Mouse (Mus musculus): ENCODE measurements around the gene Sgcd. TPM values are rescaled to one million over a fixed set of nuclear protein-coding genes. Genes with fewer than 3 reads are reported as not detected.

Sgcd gene
- total and polyA plus RNA-seq, 2 experiments from 2014 or later, result 4.0 to 37.3 TPM

- WGBS, result 36% methylated on average over 2 of the region's 2 CpGs
- DNase-seq (ENCODE audit: low spot score), result peak; percentile 12
These were observed 645.3 kb downstream of the Sgcd start for GRCm38 (mm10) chr11:47343486-47343885.

GRCm38 (mm10) chr11:47333702-47334101, 655.1 kb downstream of the Sgcd start:
- H3K4me3 ChIP-seq (ENCODE audit: low read length), result no peak overlapping the region
- no peaks in the 10 kb centered on the region for H3K9me3 ChIP-seq (ENCODE audit: low read length)
- TF ChIP-seq CTCF (IDR thresholded peaks at IDR 0.05; ENCODE audit: low read depth), result no peak
- H3K4me1 ChIP-seq (ENCODE audit: insufficient read depth, low read length), result no peaks in the 10 kb centered on the region
- no peaks in the 10 kb centered on the region for H3K27me3 ChIP-seq (ENCODE audit: insufficient read depth, low read length)
- no peaks in the 10 kb centered on the region for H3K36me3 ChIP-seq (ENCODE audit: insufficient read depth, low read length)
- no peak for DNase-seq (ENCODE audit: low spot score)
- ATAC-seq, result no peak
- H3K27ac ChIP-seq, result no peak overlapping the region
- no peak overlapping the region for H3K9ac ChIP-seq (replicated peaks; ENCODE audit: low read length)
- H3K4me2 ChIP-seq (ENCODE audit: low read depth, low read length), result no peak overlapping the region
- 86% methylated on average over 2 of the region's 2 CpGs for WGBS

More at GRCm38 (mm10) chr11:47343486-47343885, 645.3 kb downstream of the Sgcd start:
- no peaks in the 10 kb centered on the region for H3K9me3 ChIP-seq (ENCODE audit: low read length)
- no peak for ATAC-seq
- no peak overlapping the region for H3K27ac ChIP-seq
- no peak overlapping the region for H3K9ac ChIP-seq (replicated peaks; ENCODE audit: low read length)
- H3K4me1 ChIP-seq (ENCODE audit: insufficient read depth, low read length), result no peaks in the 10 kb centered on the region
- H3K4me2 ChIP-seq (ENCODE audit: low read depth, low read length), result no peak overlapping the region
- no peak for TF ChIP-seq CTCF (IDR thresholded peaks at IDR 0.05; ENCODE audit: low read depth)
- H3K27me3 ChIP-seq (ENCODE audit: insufficient read depth, low read length), result no peaks in the 10 kb centered on the region
- no peaks in the 10 kb centered on the region for H3K36me3 ChIP-seq (ENCODE audit: insufficient read depth, low read length)
- H3K4me3 ChIP-seq (ENCODE audit: low read length), result no peak overlapping the region

DNA sequence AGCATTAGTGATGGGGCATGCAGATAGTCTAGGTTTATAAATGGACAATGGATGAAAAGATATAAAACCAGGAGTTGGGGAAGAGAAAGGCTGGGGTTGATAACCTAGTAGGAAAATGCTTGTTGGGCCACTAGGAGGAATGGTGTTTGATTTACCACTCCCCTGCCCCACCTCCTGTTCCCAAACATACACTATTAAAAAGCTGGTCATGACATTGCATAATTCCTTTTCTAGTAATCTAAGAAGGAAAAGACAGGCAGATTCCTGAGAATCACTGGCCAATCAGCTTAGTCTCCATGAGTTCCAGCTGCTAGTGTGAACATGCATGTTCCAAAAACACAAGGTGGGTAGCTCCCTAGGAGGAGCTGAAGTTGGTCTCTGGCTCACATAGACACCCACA, 683.2 kb downstream of the Sgcd start:
- no peak overlapping the region for H3K4me2 ChIP-seq (ENCODE audit: low read depth, low read length)
- DNase-seq (ENCODE audit: low spot score) (no peak), ATAC-seq (no peak)
- H3K9ac ChIP-seq (replicated peaks; ENCODE audit: low read length), result no peak overlapping the region
- no peak for TF ChIP-seq CTCF (IDR thresholded peaks at IDR 0.05; ENCODE audit: low read depth)
- no peaks in the 10 kb centered on the region for H3K4me1 ChIP-seq (ENCODE audit: insufficient read depth, low read length)
- H3K27me3 ChIP-seq (ENCODE audit: insufficient read depth, low read length), result no peaks in the 10 kb centered on the region
- no peaks in the 10 kb centered on the region for H3K36me3 ChIP-seq (ENCODE audit: insufficient read depth, low read length)
- no peak overlapping the region for H3K27ac ChIP-seq
- no peaks in the 10 kb centered on the region for H3K9me3 ChIP-seq (ENCODE audit: low read length)
- no peak overlapping the region for H3K4me3 ChIP-seq (ENCODE audit: low read length)

DNA sequence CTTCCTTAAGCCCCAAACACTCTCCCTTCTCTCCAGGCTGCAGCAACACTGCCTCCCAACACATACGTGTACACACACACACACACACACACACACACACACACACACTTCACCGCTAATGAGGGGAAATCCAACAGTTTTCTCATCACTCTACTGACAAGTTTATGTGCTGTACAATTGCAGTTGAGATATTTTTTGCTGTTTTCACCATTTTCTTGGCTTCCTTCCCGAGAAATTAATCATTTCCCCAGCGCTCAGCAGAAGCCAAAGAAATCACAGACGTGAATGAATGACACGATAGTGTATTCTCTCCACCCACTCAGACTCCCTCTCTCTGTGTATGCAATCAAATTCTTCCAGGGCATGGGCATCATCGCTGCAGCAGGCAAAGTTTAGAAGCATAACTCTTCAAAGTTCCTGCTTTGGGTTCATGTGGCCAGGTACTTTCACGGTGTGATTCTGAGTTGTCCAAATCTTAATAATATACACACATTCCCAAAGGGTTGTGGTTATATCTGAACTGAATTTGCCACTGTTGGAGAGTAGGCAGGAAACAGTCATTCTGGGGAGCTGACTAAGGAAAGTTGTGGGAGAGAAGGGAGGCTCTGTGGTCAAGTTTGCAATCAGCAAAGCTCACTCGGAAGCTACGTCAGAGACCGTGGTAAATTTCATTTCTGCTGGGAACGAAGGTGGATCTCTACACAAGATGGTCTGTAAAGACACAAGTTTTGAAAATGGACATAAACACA, 683.9 kb downstream of the Sgcd start:
- 75% methylated on average over 12 of the region's 12 CpGs for WGBS
- no peak for ATAC-seq

DNA sequence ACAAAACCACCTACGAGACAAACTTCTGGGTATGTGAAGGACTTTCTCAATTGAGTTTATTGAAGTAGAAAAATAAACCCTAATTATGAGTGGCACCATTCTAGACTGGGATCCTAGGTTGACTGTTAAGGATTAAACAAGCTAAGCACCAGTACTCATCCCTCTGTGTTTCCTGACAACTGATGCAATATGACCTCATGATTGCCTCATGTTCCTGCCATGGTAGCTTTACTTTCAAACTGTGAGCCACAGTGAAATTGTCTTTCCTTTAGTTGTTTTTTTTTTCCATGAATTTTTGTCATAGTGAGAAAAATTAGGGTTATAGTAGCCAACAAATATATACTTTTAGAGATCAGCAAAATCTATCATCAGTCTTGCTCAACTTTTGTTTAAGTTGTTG, 689.0 kb downstream of the Sgcd start:
- H3K9ac ChIP-seq (replicated peaks; ENCODE audit: low read length), result no peak overlapping the region
- H3K36me3 ChIP-seq (ENCODE audit: insufficient read depth, low read length), result no peaks in the 10 kb centered on the region
- DNase-seq (ENCODE audit: low spot score), result no peak
- H3K4me2 ChIP-seq (ENCODE audit: low read depth, low read length), result no peak overlapping the region
- H3K27me3 ChIP-seq (ENCODE audit: insufficient read depth, low read length), result no peaks in the 10 kb centered on the region
- no peaks in the 10 kb centered on the region for H3K9me3 ChIP-seq (ENCODE audit: low read length)
- no peak for TF ChIP-seq CTCF (IDR thresholded peaks at IDR 0.05; ENCODE audit: low read depth)
- H3K4me1 ChIP-seq (ENCODE audit: insufficient read depth, low read length), result no peaks in the 10 kb centered on the region
- WGBS, result 86% methylated on average over 1 of the region's 1 CpGs
- no peak overlapping the region for H3K27ac ChIP-seq
- no peak for ATAC-seq
- no peak overlapping the region for H3K4me3 ChIP-seq (ENCODE audit: low read length)

More for the DNA sequence above, 683.9 kb downstream of the Sgcd start:
- no peak for TF ChIP-seq CTCF (IDR thresholded peaks at IDR 0.05; ENCODE audit: low read depth)
- no peaks in the 10 kb centered on the region for H3K27me3 ChIP-seq (ENCODE audit: insufficient read depth, low read length)
- no peaks in the 10 kb centered on the region for H3K4me1 ChIP-seq (ENCODE audit: insufficient read depth, low read length)
- H3K4me3 ChIP-seq (ENCODE audit: low read length), result no peak overlapping the region
- no peaks in the 10 kb centered on the region for H3K9me3 ChIP-seq (ENCODE audit: low read length)
- no peaks in the 10 kb centered on the region for H3K36me3 ChIP-seq (ENCODE audit: insufficient read depth, low read length)
- H3K9ac ChIP-seq (replicated peaks; ENCODE audit: low read length), result no peak overlapping the region
- no peak overlapping the region for H3K4me2 ChIP-seq (ENCODE audit: low read depth, low read length)
- H3K27ac ChIP-seq, result no peak overlapping the region
- peak; percentile 49 for DNase-seq (ENCODE audit: low spot score)

GRCm38 (mm10) chr11:47297805-47298340, 690.9 kb downstream of the Sgcd start:
- H3K36me3 ChIP-seq (ENCODE audit: insufficient read depth, low read length), result no peaks in the 10 kb centered on the region
- no peaks in the 10 kb centered on the region for H3K27me3 ChIP-seq (ENCODE audit: insufficient read depth, low read length)
- no peak for TF ChIP-seq CTCF (IDR thresholded peaks at IDR 0.05; ENCODE audit: low read depth)
- H3K9ac ChIP-seq (replicated peaks; ENCODE audit: low read length), result no peak overlapping the region
- no peak overlapping the region for H3K4me2 ChIP-seq (ENCODE audit: low read depth, low read length)
- H3K4me3 ChIP-seq (ENCODE audit: low read length), result no peak overlapping the region
- ATAC-seq, result no peak
- DNase-seq (ENCODE audit: low spot score), result no peak
- no peak overlapping the region for H3K27ac ChIP-seq
- no peaks in the 10 kb centered on the region for H3K9me3 ChIP-seq (ENCODE audit: low read length)
- no peaks in the 10 kb centered on the region for H3K4me1 ChIP-seq (ENCODE audit: insufficient read depth, low read length)
- 95% methylated on average over 1 of the region's 1 CpGs for WGBS

- H3K4me1 ChIP-seq (ENCODE audit: insufficient read depth, low read length), result no peaks in the 10 kb centered on the region
- no peak for TF ChIP-seq CTCF (IDR thresholded peaks at IDR 0.05; ENCODE audit: low read depth)
- no peaks in the 10 kb centered on the region for H3K36me3 ChIP-seq (ENCODE audit: insufficient read depth, low read length)
- H3K9me3 ChIP-seq (ENCODE audit: low read length), result no peaks in the 10 kb centered on the region
- DNase-seq (ENCODE audit: low spot score) (no peak), ATAC-seq (no peak)
- H3K4me3 ChIP-seq (ENCODE audit: low read length), result no peak overlapping the region
- no peaks in the 10 kb centered on the region for H3K27me3 ChIP-seq (ENCODE audit: insufficient read depth, low read length)
- WGBS, result 89% methylated on average over 1 of the region's 1 CpGs
- no peak overlapping the region for H3K9ac ChIP-seq (replicated peaks; ENCODE audit: low read length)
- no peak overlapping the region for H3K4me2 ChIP-seq (ENCODE audit: low read depth, low read length)
- H3K27ac ChIP-seq, result no peak overlapping the region
These were observed 694.0 kb downstream of the Sgcd start for GRCm38 (mm10) chr11:47294741-47295140.

Measured in hindbrain, postnatal 0 days (tissue).